Mouse (Mus musculus): ENCODE results near the gene Arhgap24.
"Not testable (repeated sequence)": the region's sequence is repeated elsewhere in the genome, so short reads cannot be mapped to it uniquely, and the experiment has no call there.

The Arhgap24 gene

GRCm38 (mm10) chr5:102791273-102791672 is 310.1 kb downstream of the Arhgap24 start:
- CTCF ChIA-PET, result interaction anchor here (0.7 kb wide), 1 partner anchor 11 kb away, joined by 3 read pairs; no protein-coding TSS in a partner anchor

GRCm38 (mm10) chr5:102793536-102793935 is 312.3 kb downstream of the Arhgap24 start:
- CTCF ChIA-PET, result no interaction called here

- CTCF ChIA-PET, result no interaction called here
Measured at GRCm38 (mm10) chr5:102801469-102801868, 320.3 kb downstream of the Arhgap24 start.

- CTCF ChIA-PET, result no interaction called here
Measured at GRCm38 (mm10) chr5:102802833-102803232, 321.6 kb downstream of the Arhgap24 start.

- CTCF ChIA-PET, result no interaction called here
Measured at GRCm38 (mm10) chr5:102803675-102804074, 322.5 kb downstream of the Arhgap24 start.

- CTCF ChIA-PET, result no interaction called here
Measured at GRCm38 (mm10) chr5:102807518-102807917, 326.3 kb downstream of the Arhgap24 start.

GRCm38 (mm10) chr5:102810366-102810957 is 329.3 kb downstream of the Arhgap24 start:
- CTCF ChIA-PET, result no interaction called here

- CTCF ChIA-PET, result no interaction called here
Measured at GRCm38 (mm10) chr5:102813271-102813670, 332.1 kb downstream of the Arhgap24 start.

GRCm38 (mm10) chr5:102817641-102818040 is 336.4 kb downstream of the Arhgap24 start:
- CTCF ChIA-PET, result interaction anchor here (0.7 kb wide), 1 partner anchor 1945 kb away, joined by 3 read pairs; no protein-coding TSS in a partner anchor

- CTCF ChIA-PET, result no interaction called here
Measured at GRCm38 (mm10) chr5:102825538-102825937, 344.3 kb downstream of the Arhgap24 start.

- CTCF ChIA-PET, result no interaction called here
Measured at GRCm38 (mm10) chr5:102839071-102839470, 357.9 kb downstream of the Arhgap24 start.

- CTCF ChIA-PET, result no interaction called here
Measured at GRCm38 (mm10) chr5:102843934-102844709, 362.9 kb downstream of the Arhgap24 start.

- CTCF ChIA-PET, result no interaction called here
Measured at GRCm38 (mm10) chr5:102844731-102845598, 363.8 kb downstream of the Arhgap24 start.

- CTCF ChIA-PET, result no interaction called here
Measured at GRCm38 (mm10) chr5:102845800-102846199, 364.6 kb downstream of the Arhgap24 start.

GRCm38 (mm10) chr5:102847859-102848258 is 366.7 kb downstream of the Arhgap24 start:
- CTCF ChIA-PET, result no interaction called here

GRCm38 (mm10) chr5:102851761-102852160 is 370.6 kb downstream of the Arhgap24 start:
- CTCF ChIA-PET, result no interaction called here

- CTCF ChIA-PET, result interaction anchor here (0.9 kb wide), 1 partner anchor 91 kb away, joined by 3 read pairs; no protein-coding TSS in a partner anchor
Measured at GRCm38 (mm10) chr5:102853750-102854149, 372.6 kb downstream of the Arhgap24 start.

- CTCF ChIA-PET, result no interaction called here
Measured at GRCm38 (mm10) chr5:102855805-102856204, 374.6 kb downstream of the Arhgap24 start.

- CTCF ChIA-PET, result no interaction called here
Measured at GRCm38 (mm10) chr5:102858047-102858446, 376.9 kb downstream of the Arhgap24 start.

- CTCF ChIA-PET, result no interaction called here
Measured at GRCm38 (mm10) chr5:102859749-102860148, 378.6 kb downstream of the Arhgap24 start.

GRCm38 (mm10) chr5:102868196-102868595 is 387.0 kb downstream of the Arhgap24 start:
- CTCF ChIA-PET, result no interaction called here

GRCm38 (mm10) chr5:102872996-102873395 is 391.8 kb downstream of the Arhgap24 start:
- CTCF ChIA-PET, result not testable (repeated sequence)

Measured in spleen, embryonic (tissue).